Mouse (Mus musculus): ENCODE results near the gene Siah3. TPM values are rescaled to one million over a fixed set of nuclear protein-coding genes. Genes with fewer than 3 reads are reported as not detected.

Siah3 gene
- polyA plus RNA-seq, 1 experiment, result not detected

- Histone ChIP-seq H3ac (ENCODE audit: control insufficient read depth, insufficient read length, low read depth) (no peak overlapping the region), H3K79me3 (ENCODE audit: low read depth) (no peaks in the 10 kb centered on the region), H3K27me3 (ENCODE audit: control insufficient read depth, insufficient read depth, insufficient read length) (peaks cover 31% of the 10 kb centered on the region), H3K79me2 (ENCODE audit: control insufficient read depth, insufficient read depth) (no peaks in the 10 kb centered on the region), H3K4me3 (ENCODE audit: insufficient read depth, poor library complexity, severe bottlenecking) (no peak overlapping the region), H3K36me3 (ENCODE audit: control insufficient read depth, insufficient read depth) (no peaks in the 10 kb centered on the region)
- TF ChIP-seq CEBPB (IDR thresholded peaks at IDR 0.05; ENCODE audit: low read depth) (no peak), CTCF (IDR thresholded peaks at IDR 0.05; ENCODE audit: control insufficient read depth, insufficient read depth, insufficient read length) (no peak), MAX (IDR thresholded peaks at IDR 0.05) (no peak), FOSL1 (IDR thresholded peaks at IDR 0.05; ENCODE audit: insufficient read depth, low read length, poor library complexity, severe bottlenecking) (no peak), MYOD1 (IDR thresholded peaks at IDR 0.05; ENCODE audit: control insufficient read depth, insufficient read length, low read depth) (no peak), MYOG (IDR thresholded peaks at IDR 0.05; ENCODE audit: control insufficient read depth, extremely low read depth, insufficient read length) (no peak), USF1 (IDR thresholded peaks at IDR 0.05; ENCODE audit: low read depth) (no peak)
These were observed 69.8 kb downstream of the Siah3 start for GRCm38 (mm10) chr14:75525376-75526145.

- H3K4me3 ChIP-seq (ENCODE audit: insufficient read depth, poor library complexity, severe bottlenecking), result no peak overlapping the region
- no peak overlapping the region for H3ac ChIP-seq (ENCODE audit: control insufficient read depth, insufficient read length, low read depth)
- peaks cover 40% of the 10 kb centered on the region for H3K27me3 ChIP-seq (ENCODE audit: control insufficient read depth, insufficient read depth, insufficient read length)
These were observed 71.8 kb downstream of the Siah3 start for GRCm38 (mm10) chr14:75527464-75528190.

DNA sequence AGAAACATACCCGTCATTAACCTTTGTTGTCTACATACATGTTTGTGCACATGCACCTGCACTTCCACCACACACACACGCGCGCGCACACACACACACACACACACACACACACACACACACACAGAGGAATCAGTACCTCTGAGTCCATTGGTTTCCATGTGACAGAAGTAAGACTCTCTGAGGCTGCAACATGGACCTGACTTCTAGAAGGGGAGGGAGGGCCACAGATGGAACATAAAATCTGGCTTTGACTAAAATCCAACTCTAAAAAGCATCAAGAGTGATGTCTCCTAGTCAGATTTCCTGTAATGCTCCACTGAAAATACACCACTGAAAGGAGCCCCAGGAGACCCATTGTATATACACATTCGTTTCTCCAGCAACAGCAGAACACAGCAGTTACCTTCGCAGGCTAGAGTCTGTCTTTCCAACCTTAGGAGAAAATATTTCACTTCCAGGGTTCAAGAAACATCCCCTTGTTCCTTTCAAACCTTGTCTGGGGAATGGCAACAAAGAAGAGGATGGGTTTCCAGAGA is 75.1 kb downstream of the Siah3 start:
- peaks cover 37% of the 10 kb centered on the region for H3K27me3 ChIP-seq (ENCODE audit: control insufficient read depth, insufficient read depth, insufficient read length)
- no peaks in the 10 kb centered on the region for H3K79me3 ChIP-seq (ENCODE audit: low read depth)
- no peaks in the 10 kb centered on the region for H3K79me2 ChIP-seq (ENCODE audit: control insufficient read depth, insufficient read depth)
- no peaks in the 10 kb centered on the region for H3K36me3 ChIP-seq (ENCODE audit: control insufficient read depth, insufficient read depth)
- H3ac ChIP-seq (ENCODE audit: control insufficient read depth, insufficient read length, low read depth), result no peak overlapping the region
- no peak overlapping the region for H3K4me3 ChIP-seq (ENCODE audit: insufficient read depth, poor library complexity, severe bottlenecking)
- TF ChIP-seq MAX (IDR thresholded peaks at IDR 0.05) (no peak), CTCF (IDR thresholded peaks at IDR 0.05; ENCODE audit: control insufficient read depth, insufficient read depth, insufficient read length) (no peak), MYOD1 (IDR thresholded peaks at IDR 0.05; ENCODE audit: control insufficient read depth, insufficient read length, low read depth) (no peak), MYOG (IDR thresholded peaks at IDR 0.05; ENCODE audit: control insufficient read depth, extremely low read depth, insufficient read length) (no peak), CEBPB (IDR thresholded peaks at IDR 0.05; ENCODE audit: low read depth) (no peak), FOSL1 (IDR thresholded peaks at IDR 0.05; ENCODE audit: insufficient read depth, low read length, poor library complexity, severe bottlenecking) (no peak), USF1 (IDR thresholded peaks at IDR 0.05; ENCODE audit: low read depth) (no peak)

More at GRCm38 (mm10) chr14:75527464-75528190, 71.8 kb downstream of the Siah3 start:
- H3K79me3 ChIP-seq (ENCODE audit: low read depth), result no peaks in the 10 kb centered on the region
- H3K79me2 ChIP-seq (ENCODE audit: control insufficient read depth, insufficient read depth), result no peaks in the 10 kb centered on the region
- TF ChIP-seq FOSL1 (IDR thresholded peaks at IDR 0.05; ENCODE audit: insufficient read depth, low read length, poor library complexity, severe bottlenecking) (no peak), USF1 (IDR thresholded peaks at IDR 0.05; ENCODE audit: low read depth) (no peak), CEBPB (IDR thresholded peaks at IDR 0.05; ENCODE audit: low read depth) (no peak), MAX (IDR thresholded peaks at IDR 0.05) (no peak), CTCF (IDR thresholded peaks at IDR 0.05; ENCODE audit: control insufficient read depth, insufficient read depth, insufficient read length) (no peak), MYOG (IDR thresholded peaks at IDR 0.05; ENCODE audit: control insufficient read depth, extremely low read depth, insufficient read length) (no peak), MYOD1 (IDR thresholded peaks at IDR 0.05; ENCODE audit: control insufficient read depth, insufficient read length, low read depth) (no peak)
- no peaks in the 10 kb centered on the region for H3K36me3 ChIP-seq (ENCODE audit: control insufficient read depth, insufficient read depth)

DNA sequence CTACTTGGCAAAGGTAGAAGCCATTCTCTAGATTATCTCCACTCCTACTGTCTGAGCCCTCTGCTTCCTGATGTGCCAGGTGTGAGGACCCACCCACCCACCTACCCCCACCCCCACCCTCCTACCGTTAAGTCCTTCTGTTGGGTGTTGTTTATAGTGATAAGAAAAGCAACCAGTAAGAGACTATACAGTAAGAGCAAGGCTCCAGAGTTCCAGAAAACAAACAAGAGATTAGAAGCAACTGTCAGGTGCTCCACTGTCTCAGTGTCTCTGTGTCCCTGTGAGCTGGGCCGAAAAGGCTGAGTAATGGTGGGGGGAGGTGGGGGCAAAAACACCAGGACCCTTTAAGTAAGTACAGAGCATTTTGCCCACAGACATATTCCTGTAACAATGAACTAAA is 83.4 kb downstream of the Siah3 start:
- TF ChIP-seq MYOD1 (IDR thresholded peaks at IDR 0.05; ENCODE audit: control insufficient read depth, insufficient read length, low read depth), result no peak
- TF ChIP-seq CEBPB (IDR thresholded peaks at IDR 0.05; ENCODE audit: low read depth), result no peak
- TF ChIP-seq MYOG (IDR thresholded peaks at IDR 0.05; ENCODE audit: control insufficient read depth, extremely low read depth, insufficient read length), result no peak
- TF ChIP-seq CTCF (IDR thresholded peaks at IDR 0.05; ENCODE audit: control insufficient read depth, insufficient read depth, insufficient read length), result no peak
- no peak for TF ChIP-seq USF1 (IDR thresholded peaks at IDR 0.05; ENCODE audit: low read depth)
- no peak for TF ChIP-seq FOSL1 (IDR thresholded peaks at IDR 0.05; ENCODE audit: insufficient read depth, low read length, poor library complexity, severe bottlenecking)
- no peak for TF ChIP-seq MAX (IDR thresholded peaks at IDR 0.05)
- no peaks in the 10 kb centered on the region for H3K79me2 ChIP-seq (ENCODE audit: control insufficient read depth, insufficient read depth)
- H3K36me3 ChIP-seq (ENCODE audit: control insufficient read depth, insufficient read depth), result no peaks in the 10 kb centered on the region
- H3K79me3 ChIP-seq (ENCODE audit: low read depth), result no peaks in the 10 kb centered on the region
- H3ac ChIP-seq (ENCODE audit: control insufficient read depth, insufficient read length, low read depth), result no peak overlapping the region
- H3K27me3 ChIP-seq (ENCODE audit: control insufficient read depth, insufficient read depth, insufficient read length), result peaks cover 28% of the 10 kb centered on the region
- H3K4me3 ChIP-seq (ENCODE audit: insufficient read depth, poor library complexity, severe bottlenecking), result no peak overlapping the region

DNA sequence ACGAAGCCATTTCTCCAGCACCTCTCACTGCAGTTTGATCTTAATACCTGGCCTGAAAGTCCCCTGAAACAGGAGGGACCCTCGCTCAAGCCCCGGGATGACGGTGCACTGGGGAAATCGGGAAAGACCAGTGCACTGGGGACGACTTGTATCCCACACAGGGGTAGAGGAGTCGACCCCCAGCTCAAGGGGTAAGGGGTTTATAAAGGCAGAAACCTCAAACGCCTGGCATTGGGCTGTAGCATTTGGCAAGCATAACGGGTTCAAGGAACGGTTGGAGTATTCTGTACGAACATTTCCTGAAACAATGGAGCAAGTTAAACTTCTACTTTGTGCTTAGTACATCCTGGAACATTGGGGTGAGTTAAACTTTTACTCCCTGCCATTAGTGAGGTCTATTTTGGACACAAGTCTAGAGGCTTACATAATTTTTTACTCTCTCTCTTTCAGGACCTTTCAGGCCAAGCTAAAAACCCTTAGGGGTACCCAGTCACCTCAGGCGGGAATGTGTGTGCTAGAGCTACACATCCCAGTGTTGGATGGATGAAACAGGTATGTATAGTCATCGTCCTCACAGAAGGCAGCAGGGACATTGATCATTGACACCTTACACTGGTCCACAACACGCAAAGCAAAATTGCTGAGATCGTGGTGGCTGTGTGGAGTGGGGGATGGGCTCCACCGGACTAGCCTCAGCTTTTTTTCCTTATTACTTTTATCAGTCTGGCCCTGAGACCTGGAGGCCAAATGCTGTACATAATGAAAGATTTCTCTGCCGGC is 84.6 kb downstream of the Siah3 start:
- Histone ChIP-seq H3ac (ENCODE audit: control insufficient read depth, insufficient read length, low read depth) (no peak overlapping the region), H3K36me3 (ENCODE audit: control insufficient read depth, insufficient read depth) (no peaks in the 10 kb centered on the region), H3K27me3 (ENCODE audit: control insufficient read depth, insufficient read depth, insufficient read length) (peaks cover 32% of the 10 kb centered on the region), H3K79me3 (ENCODE audit: low read depth) (no peaks in the 10 kb centered on the region), H3K4me3 (ENCODE audit: insufficient read depth, poor library complexity, severe bottlenecking) (no peak overlapping the region), H3K79me2 (ENCODE audit: control insufficient read depth, insufficient read depth) (no peaks in the 10 kb centered on the region)
- TF ChIP-seq MAX (IDR thresholded peaks at IDR 0.05), result no peak
- TF ChIP-seq MYOG (IDR thresholded peaks at IDR 0.05; ENCODE audit: control insufficient read depth, extremely low read depth, insufficient read length), result no peak
- TF ChIP-seq FOSL1 (IDR thresholded peaks at IDR 0.05; ENCODE audit: insufficient read depth, low read length, poor library complexity, severe bottlenecking), result no peak
- no peak for TF ChIP-seq USF1 (IDR thresholded peaks at IDR 0.05; ENCODE audit: low read depth)
- no peak for TF ChIP-seq MYOD1 (IDR thresholded peaks at IDR 0.05; ENCODE audit: control insufficient read depth, insufficient read length, low read depth)
- TF ChIP-seq CEBPB (IDR thresholded peaks at IDR 0.05; ENCODE audit: low read depth), result no peak
- no peak for TF ChIP-seq CTCF (IDR thresholded peaks at IDR 0.05; ENCODE audit: control insufficient read depth, insufficient read depth, insufficient read length)
